Mouse (Mus musculus) neural tube, embryonic 10.5 days (tissue): Measurements from ENCODE around the gene Ubfd1.

Source experiments
- DNase-seq: peaks from one replicate; pipeline ENCODE4 v3.0.0-alpha.2; 2017; ENCODE audit warnings: low spot score; ENCODE audit errors: extremely low spot score

The Ubfd1 gene

GRCm38 (mm10) chr7:122066945-122067516 is at the start of gene Ubfd1, which contains the start of gene Ears2:
Gene Ubfd1 (plus strand): TSS chr7:122067175.
Gene Ears2 (minus strand): TSS chr7:122067263.
- DNase-seq: peak; percentile 99

DNA sequence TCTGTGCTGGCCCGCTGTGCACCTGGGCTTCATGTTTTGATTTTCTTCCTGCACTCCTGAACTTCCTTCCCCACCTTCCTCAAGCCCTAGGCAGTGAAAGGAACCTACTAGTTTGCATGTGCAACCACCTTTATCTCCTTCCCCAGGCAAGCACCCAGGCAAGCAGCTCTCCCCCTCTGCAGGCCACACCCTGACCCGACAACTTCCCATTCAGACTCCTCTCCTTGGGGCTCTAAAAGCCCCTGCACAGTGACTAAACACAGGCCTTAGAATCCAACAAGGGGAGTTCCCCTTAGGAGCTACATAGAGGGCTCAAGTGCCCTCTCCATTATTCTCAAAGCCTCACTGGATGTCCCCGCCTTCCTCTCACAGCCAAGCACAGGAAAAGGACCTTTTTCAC is 48.7 kb upstream of the Ubfd1 start:
- no peak for DNase-seq

- no peak for DNase-seq
These were observed 48.0 kb upstream of the Ubfd1 start for GRCm38 (mm10) chr7:122018978-122019377.

DNA sequence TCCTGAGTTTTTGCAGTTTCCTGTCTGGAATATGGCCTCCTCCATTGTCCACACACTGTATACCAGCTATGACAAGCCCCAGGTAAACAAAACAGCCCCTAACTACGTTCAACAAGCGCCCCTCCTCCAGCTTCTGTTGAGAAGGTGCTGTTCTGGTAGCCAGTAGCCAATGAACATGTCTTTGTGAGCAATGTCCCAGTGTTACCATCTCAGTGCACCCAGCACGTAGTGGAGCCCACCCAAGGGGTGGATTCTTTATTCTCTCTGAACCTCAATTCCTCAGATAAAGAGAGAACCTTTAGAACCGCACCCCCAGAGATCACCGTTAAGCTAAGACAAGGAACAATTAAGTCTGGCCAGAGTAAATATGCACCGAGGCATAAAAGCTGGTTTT is 46.7 kb upstream of the Ubfd1 start:
- no peak for DNase-seq

- DNase-seq: peak; percentile 87
These were observed 46.2 kb upstream of the Ubfd1 start, which contains the start of gene Gga2 for GRCm38 (mm10) chr7:122020667-122021354. Gene Gga2 (minus strand): TSS chr7:122021222.

GRCm38 (mm10) chr7:122022131-122022530 is 44.8 kb upstream of the Ubfd1 start:
- no peak for DNase-seq

DNA sequence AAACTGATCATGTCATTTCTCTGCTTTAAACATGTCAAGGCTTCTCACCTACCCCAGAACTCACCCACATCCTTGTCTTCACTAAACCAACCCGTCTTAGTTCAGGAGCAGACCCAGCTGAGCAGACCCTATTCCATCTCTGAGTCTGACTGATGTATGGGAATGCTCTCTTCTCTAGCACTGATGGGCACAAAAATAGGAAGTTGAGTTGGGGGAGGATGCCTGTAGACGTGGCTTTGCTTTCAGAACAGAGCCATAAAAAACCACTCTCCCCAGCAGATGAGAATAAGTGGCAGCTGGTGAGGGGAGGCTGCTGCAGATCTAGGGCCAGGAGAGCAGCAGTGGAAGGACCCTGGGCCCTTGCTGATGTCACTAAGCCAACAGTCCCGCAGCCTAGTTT is 33.6 kb upstream of the Ubfd1 start:
- no peak for DNase-seq

DNA sequence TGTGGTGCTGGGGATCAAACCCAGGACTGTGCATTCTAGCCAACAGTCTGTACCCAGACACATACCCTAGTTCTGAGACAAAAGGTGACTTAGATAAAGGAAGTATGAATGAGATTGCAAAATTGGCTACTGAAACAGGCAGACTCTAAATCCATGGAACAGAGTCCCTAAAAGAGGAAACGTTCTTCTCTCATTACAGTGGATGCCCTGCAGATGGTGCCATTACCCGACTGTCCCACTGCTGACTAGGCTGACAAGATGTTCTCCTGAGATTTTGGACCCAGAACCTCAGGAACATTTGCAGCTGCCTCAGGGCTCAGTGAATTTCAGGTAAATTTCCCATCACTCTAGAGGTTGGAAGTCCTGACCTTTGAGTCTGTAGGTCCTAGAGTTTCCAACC is 32.6 kb upstream of the Ubfd1 start:
- no peak for DNase-seq

GRCm38 (mm10) chr7:122044106-122044505 is 22.9 kb upstream of the Ubfd1 start:
- no peak for DNase-seq

GRCm38 (mm10) chr7:122045181-122045634 is 21.8 kb upstream of the Ubfd1 start:
- no peak for DNase-seq

GRCm38 (mm10) chr7:122045711-122046110 is 21.3 kb upstream of the Ubfd1 start:
- DNase-seq: no peak

DNA sequence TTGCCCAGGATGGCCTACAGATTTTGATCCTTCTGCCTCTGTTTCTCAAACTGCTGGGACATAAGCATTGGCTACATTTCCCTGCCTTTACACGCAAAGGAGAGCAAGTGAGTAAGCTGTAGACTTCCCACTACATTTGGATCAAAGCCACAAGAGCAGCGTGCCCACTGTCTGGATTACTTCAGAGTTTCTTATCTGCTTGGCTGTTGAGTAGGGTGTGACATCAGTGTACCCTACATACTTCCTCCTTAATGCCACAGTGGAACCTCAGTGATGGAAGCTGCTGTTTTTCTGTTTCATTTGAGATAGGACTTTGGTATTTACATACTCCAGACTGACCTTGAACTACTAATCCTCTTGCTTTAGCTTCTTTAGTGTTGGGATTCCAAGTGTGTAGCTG is 20.2 kb upstream of the Ubfd1 start:
- no peak for DNase-seq

GRCm38 (mm10) chr7:122048191-122048590 is 18.8 kb upstream of the Ubfd1 start:
- no peak for DNase-seq

DNA sequence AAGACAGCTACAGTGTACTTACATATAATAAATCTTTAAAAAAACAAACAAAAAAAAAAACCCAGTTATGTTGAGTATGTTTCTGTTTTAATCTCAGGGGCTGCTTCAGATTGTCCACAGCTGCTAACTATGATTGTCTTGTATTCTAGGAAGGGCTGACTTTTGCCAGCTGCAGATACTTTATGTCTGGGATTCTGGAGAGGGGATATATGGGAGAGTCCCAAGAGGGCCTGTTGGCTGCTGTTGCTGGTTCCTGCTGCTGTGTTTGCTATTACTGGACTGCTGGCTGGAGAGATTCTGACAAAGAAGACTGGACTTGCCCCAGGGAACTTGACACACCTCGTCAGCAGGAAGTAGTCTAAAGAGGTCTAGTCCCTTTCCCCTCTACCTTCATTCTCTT is 16.1 kb upstream of the Ubfd1 start:
- DNase-seq: no peak

GRCm38 (mm10) chr7:122056633-122057032 is 10.3 kb upstream of the Ubfd1 start:
- DNase-seq: no peak

GRCm38 (mm10) chr7:122065656-122066055 is 1.3 kb upstream of the Ubfd1 start:
- DNase-seq: no peak

- DNase-seq: no peak
These were observed 652 bp upstream of the Ubfd1 start for GRCm38 (mm10) chr7:122066102-122066944.

- DNase-seq: no peak
These were observed 774 bp downstream of the Ubfd1 start for GRCm38 (mm10) chr7:122067517-122068381.

DNA sequence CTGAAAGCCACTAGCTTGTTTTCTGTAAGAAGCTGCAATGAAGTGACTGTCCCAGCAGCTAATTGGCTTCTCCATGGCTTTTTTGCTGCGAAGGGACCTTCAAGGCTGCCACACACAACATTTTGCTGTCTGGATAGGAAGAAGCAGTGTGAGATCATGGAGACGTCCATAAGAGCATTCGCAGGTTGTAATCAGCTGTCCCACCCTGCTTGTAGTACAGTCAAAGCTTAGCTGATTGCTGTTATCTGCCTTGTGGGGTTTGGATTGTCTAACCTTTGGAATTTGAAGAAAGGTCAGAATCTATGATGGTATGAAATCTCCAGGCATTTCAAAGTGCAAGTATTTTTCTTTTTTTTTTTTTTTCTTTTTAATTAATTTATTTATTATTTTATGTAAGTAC is 7.4 kb downstream of the Ubfd1 start:
- DNase-seq: no peak

- DNase-seq: no peak
These were observed 13.0 kb downstream of the Ubfd1 start for GRCm38 (mm10) chr7:122079798-122080554.
